Mouse (Mus musculus): ENCODE measurements around the gene Foxp4. TPM values are rescaled to one million over a fixed set of nuclear protein-coding genes. Genes with fewer than 3 reads are reported as not detected.

Gene Foxp4
- total RNA-seq, 2 experiments from 2014 or later = 52.1 to 53.3 TPM

GRCm38 (mm10) chr17:47949441-47949840 is 25.0 kb upstream of the Foxp4 start:
- Histone ChIP-seq H3K27ac (no peak overlapping the region), H3K4me3 (no peak overlapping the region)
- no peak for DNase-seq (ENCODE audit: low spot score in 2 of 2)
- no peak for TF ChIP-seq CTCF (conservative IDR thresholded peaks at IDR 0.05)

DNA sequence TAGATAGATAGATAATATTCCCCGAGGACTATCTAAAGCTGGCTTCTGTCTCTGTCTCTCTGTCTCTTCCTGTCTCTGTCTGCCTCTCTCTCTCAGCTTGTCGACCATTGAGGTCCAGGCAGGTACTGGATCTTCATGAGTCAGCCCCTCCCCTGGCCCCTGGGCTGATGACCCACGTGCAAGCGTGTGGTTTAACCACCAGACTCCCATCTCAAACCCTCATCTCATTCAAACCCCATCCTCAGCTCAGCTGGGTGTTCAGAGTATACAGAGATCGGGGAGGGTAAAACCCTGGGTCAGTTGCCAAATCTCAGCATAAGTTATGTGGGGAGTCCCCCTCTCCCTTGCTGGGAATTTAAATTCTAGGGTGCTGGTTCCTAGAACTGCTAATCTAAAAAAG is 24.3 kb upstream of the Foxp4 start:
- no peak for TF ChIP-seq CTCF (conservative IDR thresholded peaks at IDR 0.05)
- H3K27ac ChIP-seq = no peak overlapping the region
- H3K4me3 ChIP-seq = no peak overlapping the region
- DNase-seq (ENCODE audit: low spot score in 2 of 2) = no peak

- Histone ChIP-seq H3K4me3 (no peak overlapping the region), H3K27ac (no peak overlapping the region)
- DNase-seq (ENCODE audit: low spot score in 2 of 2) = no peak
- TF ChIP-seq CTCF (conservative IDR thresholded peaks at IDR 0.05) = no peak
These were observed 22.5 kb upstream of the Foxp4 start for GRCm38 (mm10) chr17:47946921-47947420.

GRCm38 (mm10) chr17:47946111-47946510 is 21.7 kb upstream of the Foxp4 start:
- no peak for DNase-seq (ENCODE audit: low spot score in 2 of 2)
- no peak for TF ChIP-seq CTCF (conservative IDR thresholded peaks at IDR 0.05)
- no peak overlapping the region for H3K4me3 ChIP-seq
- H3K27ac ChIP-seq = no peak overlapping the region

DNA sequence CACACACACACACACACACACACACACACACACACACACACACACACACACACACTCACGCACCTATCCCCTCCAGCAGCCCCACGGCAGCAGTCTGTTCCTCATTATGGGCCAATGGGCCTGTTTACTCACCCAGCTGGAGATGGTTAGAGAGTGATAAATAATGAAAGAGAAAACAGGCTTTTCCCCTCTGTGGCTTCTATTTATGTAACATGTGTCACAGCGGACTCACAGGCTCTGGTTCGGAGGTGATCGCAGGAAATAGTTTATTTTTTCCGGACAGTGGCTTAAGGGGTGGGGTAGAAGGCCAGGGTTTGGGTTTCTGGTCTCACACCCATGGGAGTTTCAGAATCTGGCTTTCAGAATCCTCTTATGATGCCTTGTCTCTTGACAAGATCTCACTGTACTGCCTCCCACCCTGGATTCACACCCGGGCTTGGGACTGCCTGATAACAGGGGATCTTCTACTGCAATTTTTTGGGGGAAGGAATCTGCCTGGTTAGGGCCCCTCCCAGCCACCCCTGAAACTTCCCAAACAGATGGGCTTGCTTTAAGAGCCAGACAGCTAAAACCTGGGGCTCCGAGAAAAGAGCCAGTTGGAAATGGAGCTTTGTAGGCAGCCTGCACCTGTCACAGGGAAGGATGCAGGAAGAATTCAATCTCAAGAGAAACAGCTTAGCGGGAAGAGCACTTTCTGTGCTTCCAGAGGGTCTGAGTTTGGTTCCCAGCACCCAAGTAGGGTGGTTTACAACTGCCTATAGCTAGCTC is 18.8 kb upstream of the Foxp4 start:
- Histone ChIP-seq H3K4me3 (no peak overlapping the region), H3K27ac (no peak overlapping the region)
- TF ChIP-seq CTCF (conservative IDR thresholded peaks at IDR 0.05) = no peak
- DNase-seq (ENCODE audit: low spot score in 2 of 2) = peak; percentile 31 to 32

GRCm38 (mm10) chr17:47942008-47942407 is 17.6 kb upstream of the Foxp4 start:
- no peak overlapping the region for H3K27ac ChIP-seq
- no peak overlapping the region for H3K4me3 ChIP-seq
- TF ChIP-seq CTCF (conservative IDR thresholded peaks at IDR 0.05) = no peak
- no peak for DNase-seq (ENCODE audit: low spot score in 2 of 2)

DNA sequence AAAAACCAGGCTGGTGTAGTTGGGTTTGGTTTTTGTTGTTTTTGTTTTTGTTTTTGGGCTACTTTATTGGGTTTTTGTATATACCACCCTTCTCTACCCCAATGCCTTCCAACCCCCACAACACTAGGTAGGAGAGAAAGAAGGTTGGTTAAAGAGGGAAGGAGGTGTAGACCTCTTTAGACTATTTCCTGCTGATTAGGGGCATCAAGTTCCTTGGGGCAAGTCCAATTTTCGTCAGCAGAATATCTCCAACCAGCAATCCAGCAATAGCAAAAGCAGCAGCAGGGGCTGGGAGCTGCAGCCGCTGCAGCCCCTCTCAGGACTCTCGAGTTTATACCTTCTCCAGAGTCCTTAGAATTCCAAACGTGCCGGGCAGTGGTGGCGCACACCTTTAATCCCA is 14.4 kb upstream of the Foxp4 start:
- H3K27ac ChIP-seq = no peak overlapping the region
- DNase-seq (ENCODE audit: low spot score in 2 of 2) = no peak
- no peak overlapping the region for H3K4me3 ChIP-seq
- TF ChIP-seq CTCF (conservative IDR thresholded peaks at IDR 0.05) = no peak

- no peak for DNase-seq (ENCODE audit: low spot score in 2 of 2)
- no peak for TF ChIP-seq CTCF (conservative IDR thresholded peaks at IDR 0.05)
- Histone ChIP-seq H3K27ac (no peak overlapping the region), H3K4me3 (no peak overlapping the region)
These were observed 13.6 kb upstream of the Foxp4 start for GRCm38 (mm10) chr17:47937926-47938600.

- TF ChIP-seq CTCF (conservative IDR thresholded peaks at IDR 0.05) = no peak
These were observed 12.1 kb upstream of the Foxp4 start for GRCm38 (mm10) chr17:47936591-47936990.

GRCm38 (mm10) chr17:47929431-47929830 is 5.0 kb upstream of the Foxp4 start:
- H3K27ac ChIP-seq = no peak overlapping the region
- H3K4me3 ChIP-seq = no peak overlapping the region
- TF ChIP-seq CTCF (conservative IDR thresholded peaks at IDR 0.05) = no peak
- no peak for DNase-seq (ENCODE audit: low spot score in 2 of 2)

More at GRCm38 (mm10) chr17:47936591-47936990, 12.1 kb upstream of the Foxp4 start:
- Histone ChIP-seq H3K4me3 (no peak overlapping the region), H3K27ac (no peak overlapping the region)
- DNase-seq (ENCODE audit: low spot score in 2 of 2) = no peak

DNA sequence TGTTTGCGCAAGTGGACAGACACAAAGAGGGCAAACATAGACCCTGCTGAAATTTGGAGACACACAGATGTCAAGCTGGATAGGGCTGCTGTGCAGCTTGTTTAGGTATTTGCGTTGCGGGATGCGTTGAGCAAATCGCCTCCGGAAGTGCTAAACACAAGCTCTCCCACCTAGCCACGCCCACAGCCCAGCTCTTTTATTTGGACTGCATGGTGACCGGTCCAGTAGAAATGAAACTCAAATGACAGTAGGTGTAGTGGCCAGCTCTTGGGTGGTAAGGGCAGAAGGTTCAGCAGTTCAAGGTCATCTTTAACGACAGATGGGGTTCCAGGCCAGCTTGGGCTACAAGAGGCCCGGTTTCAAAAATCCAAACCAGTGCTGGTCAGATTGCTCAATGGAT is 1.5 kb upstream of the Foxp4 start:
- Histone ChIP-seq H3K4me3 (no peak overlapping the region), H3K27ac (no peak overlapping the region)
- TF ChIP-seq CTCF (conservative IDR thresholded peaks at IDR 0.05) = no peak
- DNase-seq (ENCODE audit: low spot score in 2 of 2) = no peak

- no peak for TF ChIP-seq CTCF (conservative IDR thresholded peaks at IDR 0.05)
- DNase-seq (ENCODE audit: low spot score in 2 of 2) = no peak
- H3K27ac ChIP-seq = no peak overlapping the region
- H3K4me3 ChIP-seq = peak overlapping the region; percentile 77
These were observed 988 bp upstream of the Foxp4 start for GRCm38 (mm10) chr17:47925340-47925926.

DNA sequence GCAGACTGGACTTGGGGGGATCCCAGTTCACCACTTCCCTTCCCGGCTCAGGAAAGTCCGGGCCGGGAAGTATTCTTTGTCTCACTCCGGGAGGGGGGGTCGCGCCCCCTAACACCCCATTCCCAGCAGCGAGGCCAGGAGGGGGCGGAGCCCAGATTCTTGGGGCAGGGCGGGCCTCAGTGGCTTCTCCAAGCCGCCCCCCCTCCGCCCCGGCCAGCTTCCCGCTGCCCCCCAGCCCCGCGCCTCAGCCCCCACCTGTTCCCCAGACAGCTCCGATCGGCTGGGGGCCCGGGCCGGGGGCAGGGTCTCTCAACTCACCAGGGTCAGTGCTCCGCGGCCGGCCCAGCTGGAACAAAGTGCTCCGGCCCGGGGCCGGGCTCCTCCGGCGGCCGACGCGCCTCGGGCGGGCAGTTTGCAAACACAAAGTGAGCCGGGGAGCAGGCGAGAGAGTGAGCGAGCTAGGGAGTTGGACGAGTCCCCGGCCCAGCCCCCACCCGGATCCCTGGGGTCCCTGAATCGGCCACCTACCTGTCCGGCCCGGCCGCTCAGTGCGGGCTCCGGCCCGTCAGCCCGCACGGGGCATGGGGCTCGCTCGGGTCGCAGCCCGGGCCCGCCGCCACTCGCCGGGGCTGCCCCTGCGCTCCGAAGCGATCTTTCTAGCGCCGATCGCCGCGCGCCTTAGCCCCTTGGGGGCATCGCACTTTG is 615 bp downstream of the Foxp4 start:
- no peak for DNase-seq (ENCODE audit: low spot score in 2 of 2)
- H3K4me3 ChIP-seq = peak overlapping the region; percentile 77
- H3K27ac ChIP-seq = peak overlapping the region; percentile 79
- TF ChIP-seq CTCF (conservative IDR thresholded peaks at IDR 0.05) = no peak
